In genomic region chr4:137723527-137723926, GRCm38 (mm10) we compare ENCODE assay signal across 11 mouse cellular contexts. TPM values are rescaled to one million over a fixed set of nuclear protein-coding genes. Genes with fewer than 3 reads are reported as not detected.
A peak's percentile ranks its signal among the peaks of the same experiment; 100 is the strongest.
DNase-seq lines count a peak whose midpoint lies in the region; ATAC-seq and TF ChIP-seq lines count a peak whose summit lies in the region.
"Had no signal": no experiment of that assay in that cellular context is flagged by ENCODE, and none has a peak within 500 bp of the region (broad histone marks: within the 10 kb centered on the region; RNA-seq: fewer than 3 reads in every experiment).

No protein-coding gene starts in this region.

- no peak for TF ChIP-seq CTCF in liver, adult 2 months (IDR thresholded peaks at IDR 0.05; ENCODE audit: low read depth, low read length)

- no peaks in the 10 kb centered on the region for H3K27me3 ChIP-seq in liver, adult 2 months (ENCODE audit: control insufficient read depth, insufficient read depth, low read length)
- H3K27me3 ChIP-seq in embryonic facial prominence, embryonic 13.5 days, result peaks cover 35% of the 10 kb centered on the region
- H3K27me3 ChIP-seq in hindbrain, embryonic 16.5 days (replicated peaks; ENCODE audit: control insufficient read depth, insufficient read depth, low read length), result peaks cover 4% of the 10 kb centered on the region
- peaks cover 29% of the 10 kb centered on the region for H3K27me3 ChIP-seq in midbrain, embryonic 13.5 days
- H3K27me3 ChIP-seq: Patski had no signal

- H3K4me3 ChIP-seq in liver, adult 2 months (ENCODE audit: insufficient read depth, low read depth, low read length), result peak overlapping the region; percentile 21; the same call in 1 of the 2 replicates
- H3K4me3 ChIP-seq in embryonic facial prominence, embryonic 13.5 days, result peak overlapping the region; percentile 17; the same call in 1 of the 2 replicates
- H3K4me3 ChIP-seq in hindbrain, embryonic 16.5 days (ENCODE audit: low read length), result no peak overlapping the region
- no peak overlapping the region; the same call in 1 of the 2 replicates for H3K4me3 ChIP-seq in midbrain, embryonic 13.5 days (replicated peaks)

- no peak overlapping the region for H3K9ac ChIP-seq in liver, adult 2 months (ENCODE audit: low read depth, low read length)
- H3K9ac ChIP-seq in embryonic facial prominence, embryonic 13.5 days, result peak overlapping the region; percentile 58
- H3K9ac ChIP-seq in hindbrain, embryonic 16.5 days (ENCODE audit: low read depth, low read length), result peak overlapping the region; percentile 19
- H3K9ac ChIP-seq in midbrain, embryonic 13.5 days (replicated peaks), result peak overlapping the region; percentile 34; the same call in 1 of the 2 replicates

- no peak for DNase-seq in liver, adult 2 months (ENCODE audit: extremely low read depth, low read depth, low spot score)
- DNase-seq in liver, result no peak
- DNase-seq in left cerebral cortex, postnatal 36 days (ENCODE audit: low spot score in 2 of 2), result no peak
- DNase-seq in left cerebral cortex, adult 11 months (ENCODE audit: low spot score), result no peak
- DNase-seq in testis, postnatal 14 days (ENCODE audit: low spot score), result no peak
- DNase-seq: cerebellum, postnatal 14 days; layer of hippocampus, adult 9-11 months had no signal

- intact Hi-C loops in left cerebral cortex, postnatal 36 days (cut with DNase I), result no loop called here

- no peaks in the 10 kb centered on the region for H3K4me1 ChIP-seq in liver, adult 2 months (ENCODE audit: control insufficient read depth, insufficient read depth, low read length)
- peaks cover 48% of the 10 kb centered on the region for H3K4me1 ChIP-seq in embryonic facial prominence, embryonic 13.5 days
- peaks cover 20% of the 10 kb centered on the region for H3K4me1 ChIP-seq in hindbrain, embryonic 16.5 days (ENCODE audit: control insufficient read depth, insufficient read depth, low read depth, low read length)
- H3K4me1 ChIP-seq in midbrain, embryonic 13.5 days (replicated peaks), result peaks cover 54% of the 10 kb centered on the region

- 64% methylated on average over 25 of the region's 25 CpGs for WGBS in liver, adult 2 months
- 32% methylated on average over 25 of the region's 25 CpGs for WGBS in embryonic facial prominence, embryonic 13.5 days
- 38% methylated on average over 25 of the region's 25 CpGs for WGBS in hindbrain, embryonic 16.5 days
- WGBS in midbrain, embryonic 13.5 days, result 47% methylated on average over 25 of the region's 25 CpGs

- no peak for TF ChIP-seq POLR2A in liver, adult 2 months (IDR thresholded peaks at IDR 0.05; ENCODE audit: extremely low read depth, insufficient read depth, low read length)

- no peak overlapping the region for H3K27ac ChIP-seq in liver, adult 2 months (replicated peaks; ENCODE audit: insufficient read depth, low read depth, low read length)
- peak overlapping the region; percentile 9; the same call in 1 of the 2 replicates for H3K27ac ChIP-seq in embryonic facial prominence, embryonic 13.5 days
- H3K27ac ChIP-seq in hindbrain, embryonic 16.5 days (ENCODE audit: low read depth, low read length), result no peak overlapping the region
- no peak overlapping the region for H3K27ac ChIP-seq in midbrain, embryonic 13.5 days

- no peaks in the 10 kb centered on the region for H3K9me3 ChIP-seq in embryonic facial prominence, embryonic 13.5 days
- no peaks in the 10 kb centered on the region for H3K9me3 ChIP-seq in hindbrain, embryonic 16.5 days (ENCODE audit: control insufficient read depth, low read length)
- no peaks in the 10 kb centered on the region for H3K9me3 ChIP-seq in midbrain, embryonic 13.5 days

- ATAC-seq in embryonic facial prominence, embryonic 13.5 days (ENCODE audit: insufficient number of reproducible peaks, insufficient read depth, low FRiP score, low TSS enrichment, low read depth), result no peak
- ATAC-seq in hindbrain, embryonic 16.5 days, result no peak
- no peak for ATAC-seq in midbrain, embryonic 13.5 days
- ATAC-seq: Patski had no signal

- no peaks in the 10 kb centered on the region for H3K36me3 ChIP-seq in liver, adult 2 months (ENCODE audit: control insufficient read depth, insufficient read depth, low read length)
- no peaks in the 10 kb centered on the region for H3K36me3 ChIP-seq in embryonic facial prominence, embryonic 13.5 days
- H3K36me3 ChIP-seq in hindbrain, embryonic 16.5 days (ENCODE audit: control insufficient read depth, insufficient read depth, low read length), result 0 out of 2 replicates have a peak, but pooled peaks cover 4% of the 10 kb centered on the region
- 0 out of 2 replicates have a peak, but pooled peaks cover 4% of the 10 kb centered on the region for H3K36me3 ChIP-seq in midbrain, embryonic 13.5 days

- H3K4me2 ChIP-seq in embryonic facial prominence, embryonic 13.5 days, result peak overlapping the region; percentile 50
- H3K4me2 ChIP-seq in hindbrain, embryonic 16.5 days (ENCODE audit: low read length), result peak overlapping the region; percentile 23
- H3K4me2 ChIP-seq in midbrain, embryonic 13.5 days (replicated peaks), result peak overlapping the region; percentile 25

- H3K79me2 ChIP-seq in liver, adult 2 months (ENCODE audit: control insufficient read depth, insufficient read depth, low read length), result no peaks in the 10 kb centered on the region

RNA-seq across cellular contexts. Expression of gene Rap1gap, which starts 59.0 kb away (rescaled TPM):
- 2.9 and 5.2 TPM in 2 replicates for total RNA-seq in liver, adult 2 months (2014; rRNA removed)
- polyA plus RNA-seq in liver, adult 2 months (2012; rRNA removed), result 5.8 and 11.5 TPM in 2 replicates
- polyA plus RNA-seq in embryonic facial prominence, embryonic 13.5 days (2015; fragmentation: Nextera tagmentation; extraction: Ambion mirVana), result 15.7 and 17.0 TPM in 2 replicates
- 119 and 120 TPM in 2 replicates for polyA plus RNA-seq in hindbrain, embryonic 16.5 days (2015; fragmentation: Nextera tagmentation; extraction: Ambion mirVana)
- polyA plus RNA-seq in midbrain, embryonic 13.5 days (2015; fragmentation: Nextera tagmentation; extraction: Ambion mirVana), result 28.5 and 30.4 TPM in 2 replicates
- 100 to 1,000 TPM; 311 to 333 TPM for total RNA-seq in left cerebral cortex, postnatal 36 days (2021)

Comparison
In these comparisons a context has a peak if more than half of its experiments do, and no peak if none do; other contexts are left out.
1. H3K4me3 ChIP-seq: peak in liver, adult 2 months (single experiment) and embryonic facial prominence, embryonic 13.5 days (single experiment); none in hindbrain, embryonic 16.5 days (single experiment) and midbrain, embryonic 13.5 days (single experiment).
2. Peak in every context shown above with its lines, with median percentiles within 50 percentile points of each other: H3K4me2 ChIP-seq.